Mouse (Mus musculus): ENCODE measurements around the gene Sox5.
"Not testable (repeated sequence)": the region's sequence is repeated elsewhere in the genome, so short reads cannot be mapped to it uniquely, and the experiment has no call there.

The Sox5 gene

GRCm38 (mm10) chr6:144265004-144265403, 516.8 kb downstream of the Sox5 start:
- DNase-seq = no peak

GRCm38 (mm10) chr6:144264320-144264915, 517.4 kb downstream of the Sox5 start:
- no peak for DNase-seq

- no peak for DNase-seq
Observed at GRCm38 (mm10) chr6:144256500-144256899, 525.3 kb downstream of the Sox5 start.

GRCm38 (mm10) chr6:144252191-144252718, 529.5 kb downstream of the Sox5 start:
- no peak for DNase-seq

GRCm38 (mm10) chr6:144251222-144252170, 530.3 kb downstream of the Sox5 start:
- no peak for DNase-seq

- DNase-seq = no peak
Observed at GRCm38 (mm10) chr6:144250625-144251181, 531.1 kb downstream of the Sox5 start.

GRCm38 (mm10) chr6:144236581-144236980, 545.2 kb downstream of the Sox5 start:
- DNase-seq = no peak

- DNase-seq = no peak
Observed at GRCm38 (mm10) chr6:144203970-144204369, 577.8 kb downstream of the Sox5 start.

- no peak for DNase-seq
Observed at GRCm38 (mm10) chr6:144203013-144203412, 578.8 kb downstream of the Sox5 start.

- DNase-seq = no peak
Observed at GRCm38 (mm10) chr6:144201402-144202040, 580.3 kb downstream of the Sox5 start.

GRCm38 (mm10) chr6:144197209-144198119, 584.3 kb downstream of the Sox5 start:
- no peak for DNase-seq

- DNase-seq = no peak
Observed at GRCm38 (mm10) chr6:144195934-144196333, 585.8 kb downstream of the Sox5 start.

GRCm38 (mm10) chr6:144183087-144183486, 598.7 kb downstream of the Sox5 start:
- DNase-seq = no peak

GRCm38 (mm10) chr6:144182429-144182828, 599.3 kb downstream of the Sox5 start:
- not testable (repeated sequence) for DNase-seq

GRCm38 (mm10) chr6:144181083-144181866, 600.5 kb downstream of the Sox5 start:
- no peak for DNase-seq

GRCm38 (mm10) chr6:144179111-144179510, 602.7 kb downstream of the Sox5 start:
- no peak for DNase-seq

- no peak for DNase-seq
Observed at GRCm38 (mm10) chr6:144176674-144177073, 605.1 kb downstream of the Sox5 start.

- no peak for DNase-seq
Observed at GRCm38 (mm10) chr6:144175590-144175989, 606.2 kb downstream of the Sox5 start.

- DNase-seq = no peak
Observed at GRCm38 (mm10) chr6:144170541-144170940, 611.2 kb downstream of the Sox5 start.

GRCm38 (mm10) chr6:144169791-144170190, 612.0 kb downstream of the Sox5 start:
- DNase-seq = no peak

Data from thymus, adult 18-20 months (tissue).